Mouse (Mus musculus) stomach, postnatal 0 days (tissue): ENCODE results near the gene Gm28374. TPM values are rescaled to one million over a fixed set of nuclear protein-coding genes. Genes with fewer than 3 reads are reported as not detected.

Source experiments
- ATAC-seq: fragments of 200-750 bp; cut with Nextera tagmentation; 2 replicates; pipeline ENCODE4 v1.8.0; 2017; ENCODE audit not compliant: low FRiP score, low TSS enrichment
- DNase-seq: peaks from one replicate; pipeline ENCODE4 v3.0.0-alpha.2; 2016; ENCODE audit warnings: low spot score
- H3K27ac ChIP-seq: fragments of 300-500 bp; sonication (generic); replicated peaks from 2 replicates; pipeline ENCODE4 v1.5.1; 2014; ENCODE audit warnings: mild to moderate bottlenecking, control low read depth
- H3K27me3 ChIP-seq: fragments of 300-500 bp; sonication (generic); 2 replicates; pipeline ENCODE4 v1.6.1; 2014; ENCODE audit warnings: low read length; ENCODE audit not compliant: control insufficient read depth, insufficient read depth
- H3K36me3 ChIP-seq: fragments of 300-500 bp; sonication (generic); 2 replicates; pipeline ENCODE4 v1.6.1; 2014; ENCODE audit warnings: low read length, mixed read lengths; ENCODE audit not compliant: control insufficient read depth, insufficient read depth
- H3K4me1 ChIP-seq: fragments of 300-500 bp; sonication (generic); replicated peaks from 2 replicates; pipeline ENCODE4 v1.6.1; 2014; ENCODE audit warnings: antibody characterized with exemption; ENCODE audit not compliant: control insufficient read depth, insufficient read depth
- H3K4me2 ChIP-seq: fragments of 300-500 bp; sonication (generic); replicated peaks from 2 replicates; pipeline ENCODE4 v1.6.1; 2014; ENCODE audit warnings: low read depth, mild to moderate bottlenecking, control low read depth, moderate library complexity
- H3K4me3 ChIP-seq: fragments of 300-500 bp; sonication (generic); 2 replicates; pipeline ENCODE4 v1.5.1; 2014; ENCODE audit warnings: low read depth, low read length, control low read depth
- H3K9ac ChIP-seq: fragments of 300-500 bp; sonication (generic); 2 replicates; pipeline ENCODE4 v1.6.1; 2014; ENCODE audit warnings: mild to moderate bottlenecking, low read length, control low read depth, mixed read lengths
- H3K9me3 ChIP-seq: fragments of 300-500 bp; sonication (generic); 2 replicates; pipeline ENCODE4 v1.6.1; 2016; ENCODE audit warnings: low read length; ENCODE audit not compliant: control insufficient read depth
- CTCF ChIP-seq: IDR thresholded peaks from 2 replicates; pipeline ENCODE4 v1.5.1; 2016; ENCODE audit warnings: antibody characterized with exemption, low read depth, mild to moderate bottlenecking, moderate library complexity
- EP300 ChIP-seq: optimal IDR thresholded peaks from 2 replicates; pipeline ENCODE3; 2016; ENCODE audit warnings: antibody characterized with exemption
- WGBS: fragments of 180-500 bp; shearing (Covaris S2); extraction: QIAGEN DNeasy Blood & Tissue Kit; methylation state at CpG from one replicate; pipeline ENCODE4 v1.1.7; 2014; 5-methylcytosine and 5-hydroxymethylcytosine counted together
- microRNA-seq: library from miRNA; unstranded; fragments of <30 nt; microRNA quantifications from one replicate; pipeline ENCODE4, GENCODE M21; 2016
- polyA plus RNA-seq: library from polyadenylated mRNA; unstranded; fragments of >200 nt; fragmentation: Nextera tagmentation; extraction: Ambion mirVana; gene quantifications from 2 replicates; pipeline ENCODE4 v1.2.1, GENCODE M21; 2015

The Gm28374 gene
- polyA plus RNA-seq, 1 experiment from 2014 or later, result 0.52 TPM

- Histone ChIP-seq H3K36me3 (no peaks in the 10 kb centered on the region), H3K27me3 (no peaks in the 10 kb centered on the region), H3K4me1 (no peaks in the 10 kb centered on the region), H3K4me2 (no peak overlapping the region), H3K9me3 (no peaks in the 10 kb centered on the region), H3K27ac (no peak overlapping the region), H3K9ac (no peak overlapping the region), H3K4me3 (no peak overlapping the region)
- DNase-seq (peak; percentile 41), ATAC-seq (peak; percentile 40; the same call in 1 of the 2 replicates)
- TF ChIP-seq CTCF (no peak), EP300 (no peak)
- 58% methylated on average over 14 of the region's 14 CpGs for WGBS
Observed at GRCm38 (mm10) chr19:6030520-6031280, 51.4 kb downstream of the Gm28374 start.

DNA sequence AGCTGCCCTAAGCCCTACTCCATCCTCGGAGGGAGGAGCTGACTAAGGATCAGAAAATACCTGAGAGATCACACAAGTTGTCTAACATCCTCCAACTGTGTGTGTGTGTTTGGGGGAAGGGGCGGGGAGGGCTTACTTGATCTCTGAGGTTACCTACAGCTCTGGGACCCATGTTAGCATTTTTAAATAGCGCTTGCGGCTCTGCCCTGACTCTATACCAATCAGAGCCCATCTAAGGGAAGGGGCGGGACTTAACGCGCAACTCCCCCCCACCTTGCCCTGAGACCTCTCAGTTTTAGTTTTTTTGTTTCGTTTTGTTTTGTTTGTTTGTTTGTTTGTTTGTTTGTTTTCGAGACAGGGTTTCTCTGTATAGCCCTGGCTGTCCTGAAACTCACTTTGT is 52.6 kb downstream of the Gm28374 start:
- H3K4me2 ChIP-seq, result no peak overlapping the region
- ATAC-seq, result no peak
- no peaks in the 10 kb centered on the region for H3K36me3 ChIP-seq
- 75% methylated on average over 9 of the region's 9 CpGs for WGBS
- DNase-seq, result no peak
- H3K4me1 ChIP-seq, result no peaks in the 10 kb centered on the region
- H3K9me3 ChIP-seq, result no peaks in the 10 kb centered on the region
- H3K9ac ChIP-seq, result no peak overlapping the region
- no peak overlapping the region for H3K4me3 ChIP-seq
- H3K27me3 ChIP-seq, result no peaks in the 10 kb centered on the region
- H3K27ac ChIP-seq, result no peak overlapping the region
- TF ChIP-seq EP300 (no peak), CTCF (no peak)

DNA sequence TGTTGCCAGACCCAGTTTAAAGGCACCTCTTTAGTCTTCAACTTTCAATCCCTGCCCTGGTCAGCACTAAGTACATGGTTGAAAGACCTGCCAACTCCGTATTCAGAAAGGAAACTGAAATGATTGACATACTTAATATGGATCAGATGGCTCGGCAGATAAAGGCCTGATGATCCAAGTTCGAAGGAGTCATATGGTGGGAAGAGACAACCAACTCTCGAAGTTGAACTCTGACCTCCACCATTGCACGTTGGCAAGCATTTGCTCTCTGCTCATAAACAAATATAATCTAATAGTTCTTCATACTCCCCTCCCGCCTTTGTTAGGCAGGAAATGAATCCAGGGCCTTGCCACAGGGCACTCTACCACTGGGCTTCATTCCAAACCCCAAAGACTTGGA is 53.1 kb downstream of the Gm28374 start:
- Histone ChIP-seq H3K27me3 (no peaks in the 10 kb centered on the region), H3K4me2 (no peak overlapping the region), H3K9ac (no peak overlapping the region), H3K4me3 (no peak overlapping the region), H3K36me3 (no peaks in the 10 kb centered on the region), H3K4me1 (no peaks in the 10 kb centered on the region), H3K27ac (no peak overlapping the region), H3K9me3 (no peaks in the 10 kb centered on the region)
- WGBS, result 69% methylated on average over 6 of the region's 6 CpGs
- ATAC-seq (no peak), DNase-seq (no peak)
- no peak for TF ChIP-seq EP300

Small RNA genes lying within 50 kb of the gene (microRNA-seq; reads per million reads assigned to microRNA genes)
- 1.9 reads per million for gene Mir6988

Other genes starting within 250 kb of the Gm28374 start
- 13.8 and 18.8 TPM in 2 replicates for gene Frmd8, start 207.0 kb downstream of the Gm28374 start, polyA plus RNA-seq
- gene Slc25a45, start 204.4 kb downstream of the Gm28374 start, polyA plus RNA-seq, result 2.9 and 3.2 TPM in 2 replicates
- 0.77 and 1.0 TPM in 2 replicates for gene Tigd3, start 188.1 kb downstream of the Gm28374 start, polyA plus RNA-seq
- 47.0 and 54.9 TPM in 2 replicates for gene Dpf2, start 169.2 kb downstream of the Gm28374 start, polyA plus RNA-seq
- 7.9 and 8.1 TPM in 2 replicates for gene Cdc42ep2, start 157.4 kb downstream of the Gm28374 start, polyA plus RNA-seq
- gene Pola2, start 118.1 kb downstream of the Gm28374 start, polyA plus RNA-seq, result 20.4 and 21.2 TPM in 2 replicates
- not detected in 2 replicates for gene Slc22a20, start 96.1 kb downstream of the Gm28374 start, polyA plus RNA-seq
- 21.2 and 21.4 TPM in 2 replicates for gene Capn1, start 66.4 kb downstream of the Gm28374 start, polyA plus RNA-seq
- gene Syvn1, start 35.7 kb downstream of the Gm28374 start, polyA plus RNA-seq, result 18.5 and 21.1 TPM in 2 replicates
- gene Mrpl49, start 24.5 kb downstream of the Gm28374 start, polyA plus RNA-seq, result 35.0 and 36.6 TPM in 2 replicates
- gene Fau, start 24.4 kb downstream of the Gm28374 start, polyA plus RNA-seq, result 818 and 857 TPM in 2 replicates
- 31.8 and 33.2 TPM in 2 replicates for gene Znhit2, start 21.1 kb downstream of the Gm28374 start, polyA plus RNA-seq
- 17.9 and 19.7 TPM in 2 replicates for gene Tm7sf2, start 13.9 kb downstream of the Gm28374 start, polyA plus RNA-seq
- gene Vps51, start 5.0 kb downstream of the Gm28374 start, polyA plus RNA-seq, result 43.2 and 48.9 TPM in 2 replicates
- gene Tmem262, start 2.2 kb downstream of the Gm28374 start, polyA plus RNA-seq, result not detected in 2 replicates
- 58.4 and 62.5 TPM in 2 replicates for gene Zfpl1, start 2.7 kb upstream of the Gm28374 start, polyA plus RNA-seq
- 7.9 and 8.1 TPM in 2 replicates for gene Cdca5, start 2.7 kb upstream of the Gm28374 start, polyA plus RNA-seq
- gene AC131692.1, start 12.2 kb upstream of the Gm28374 start, polyA plus RNA-seq, result not detected in 2 replicates
- 0.05 and 0.07 TPM in 2 replicates for gene Naaladl1, start 23.5 kb upstream of the Gm28374 start, polyA plus RNA-seq
- 26.8 and 29.4 TPM in 2 replicates for gene Sac3d1, start 36.4 kb upstream of the Gm28374 start, polyA plus RNA-seq
- gene Snx15, start 46.0 kb upstream of the Gm28374 start, polyA plus RNA-seq, result 24.7 and 25.0 TPM in 2 replicates
- 0.49 and 0.52 TPM in 2 replicates for gene Batf2, start 58.7 kb upstream of the Gm28374 start, polyA plus RNA-seq
- gene Arl2, start 59.3 kb upstream of the Gm28374 start, polyA plus RNA-seq, result 74.0 and 77.2 TPM in 2 replicates
- gene Majin, start 102.1 kb upstream of the Gm28374 start, polyA plus RNA-seq, result 0.11 TPM in 1 of 2 replicates, not detected in the other
- 0.17 and 0.46 TPM in 2 replicates for gene Gpha2, start 144.1 kb upstream of the Gm28374 start, polyA plus RNA-seq
- gene Ppp2r5b, start 153.6 kb upstream of the Gm28374 start, polyA plus RNA-seq, result 14.7 and 15.0 TPM in 2 replicates
- gene Atg2a, start 159.4 kb upstream of the Gm28374 start, polyA plus RNA-seq, result 4.8 and 6.0 TPM in 2 replicates
- 62.0 and 63.8 TPM in 2 replicates for gene Ehd1, start 194.5 kb upstream of the Gm28374 start, polyA plus RNA-seq
- 1.3 and 1.9 TPM in 2 replicates for gene Cdc42bpg, start 224.2 kb upstream of the Gm28374 start, polyA plus RNA-seq